Mouse (Mus musculus): ENCODE measurements around the gene Pam16.

Pam16 gene

GRCm38 (mm10) chr16:4607818-4608531 is 16.8 kb downstream of the Pam16 start:
- DNase-seq = peak; percentile 83 to 87

GRCm38 (mm10) chr16:4606431-4607084 is 18.2 kb downstream of the Pam16 start:
- DNase-seq = peak; percentile 84 to 89

DNA sequence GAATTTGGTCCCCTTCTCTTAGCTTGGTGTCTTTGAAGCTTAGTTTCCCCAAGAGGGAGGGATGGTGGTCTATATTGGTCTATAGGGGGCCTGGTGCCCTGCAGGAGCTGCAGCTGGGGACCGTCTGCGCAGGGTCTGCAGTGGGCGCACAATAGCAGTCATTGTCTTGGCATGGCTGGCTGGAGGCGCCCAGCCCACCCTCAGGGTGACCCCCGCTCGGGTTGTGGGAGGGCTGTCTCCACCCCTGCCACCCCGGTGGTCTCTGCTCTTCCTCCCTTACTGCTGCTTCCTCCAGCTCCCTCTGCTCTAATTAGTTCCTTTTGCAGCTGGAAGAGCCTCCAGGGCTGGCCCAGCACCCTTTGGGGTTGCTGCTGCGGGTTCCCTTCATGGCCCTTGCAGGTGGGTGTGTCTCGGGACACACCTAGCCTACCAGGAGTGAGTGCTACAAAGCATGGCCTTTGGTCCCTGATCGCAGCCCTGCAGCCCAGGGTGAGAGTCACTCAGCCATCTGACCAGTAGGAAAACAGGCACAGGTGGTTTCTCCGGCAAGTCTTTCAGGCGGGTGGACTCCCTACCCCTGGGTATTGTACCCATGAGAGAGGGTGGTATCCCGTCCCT is 19.2 kb downstream of the Pam16 start:
- DNase-seq = no peak

- peak in 1 of 2 experiments; percentile 52 for DNase-seq
Observed at GRCm38 (mm10) chr16:4604293-4604837, 20.4 kb downstream of the Pam16 start.

GRCm38 (mm10) chr16:4603453-4603837 is 21.3 kb downstream of the Pam16 start:
- no peak for DNase-seq

DNA sequence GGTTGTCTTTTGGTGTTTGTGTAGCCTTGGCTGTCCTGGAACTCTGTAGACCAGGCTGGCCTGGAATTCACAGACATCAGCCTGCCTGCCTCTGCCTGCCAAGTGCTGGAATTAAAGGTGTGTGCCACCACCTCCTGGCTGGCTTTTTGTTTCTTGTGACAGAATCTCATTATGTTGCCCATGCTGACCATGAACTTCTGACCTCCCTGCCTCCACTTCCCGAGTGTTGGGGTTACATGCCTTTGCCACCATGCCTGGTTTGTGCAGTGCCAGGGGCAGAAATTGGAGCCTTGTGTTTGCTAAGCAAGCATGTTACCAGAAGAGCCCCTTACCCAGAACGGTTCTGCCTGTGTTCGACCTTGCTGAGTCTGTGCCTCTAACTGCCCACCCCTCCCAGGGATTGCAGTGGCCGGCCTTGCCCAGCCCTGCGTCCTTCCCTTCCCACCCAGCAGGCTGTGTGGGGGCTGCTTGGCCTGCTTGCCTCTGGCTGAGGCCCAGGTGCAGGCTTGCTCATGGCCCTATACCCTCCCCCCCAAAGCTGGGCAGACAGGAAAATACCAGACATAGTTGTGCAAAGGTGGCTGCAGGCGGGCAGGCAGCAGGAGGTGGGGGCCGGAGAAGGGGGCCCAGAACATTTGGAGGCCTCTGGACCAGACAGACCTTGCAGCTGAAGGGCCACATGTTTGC is 21.9 kb downstream of the Pam16 start:
- peak; percentile 25 to 47 for DNase-seq

- DNase-seq = no peak
Observed at GRCm38 (mm10) chr16:4602189-4602588, 22.6 kb downstream of the Pam16 start.

GRCm38 (mm10) chr16:4600701-4601310 is 24.0 kb downstream of the Pam16 start:
- no peak for DNase-seq

DNA sequence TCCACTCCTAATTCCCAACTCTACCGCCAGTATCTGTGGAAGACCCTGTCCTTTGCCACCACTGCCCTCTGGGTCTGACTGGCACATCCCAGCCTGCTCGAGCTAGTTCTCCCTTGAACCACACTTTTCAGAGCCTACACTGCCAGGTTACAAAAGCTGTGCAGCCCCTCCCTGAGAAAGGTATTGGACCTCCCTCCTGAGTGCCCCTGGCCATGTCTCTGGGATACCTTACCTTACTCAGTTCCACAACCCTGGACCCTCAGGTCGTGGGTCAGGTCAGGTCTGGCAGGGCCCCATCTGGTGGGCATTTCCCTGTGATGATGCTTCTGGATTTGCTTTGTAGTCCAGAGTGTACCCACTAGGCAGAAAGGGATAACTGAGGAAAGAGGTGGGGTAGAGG is 25.2 kb downstream of the Pam16 start:
- DNase-seq = no peak

DNA sequence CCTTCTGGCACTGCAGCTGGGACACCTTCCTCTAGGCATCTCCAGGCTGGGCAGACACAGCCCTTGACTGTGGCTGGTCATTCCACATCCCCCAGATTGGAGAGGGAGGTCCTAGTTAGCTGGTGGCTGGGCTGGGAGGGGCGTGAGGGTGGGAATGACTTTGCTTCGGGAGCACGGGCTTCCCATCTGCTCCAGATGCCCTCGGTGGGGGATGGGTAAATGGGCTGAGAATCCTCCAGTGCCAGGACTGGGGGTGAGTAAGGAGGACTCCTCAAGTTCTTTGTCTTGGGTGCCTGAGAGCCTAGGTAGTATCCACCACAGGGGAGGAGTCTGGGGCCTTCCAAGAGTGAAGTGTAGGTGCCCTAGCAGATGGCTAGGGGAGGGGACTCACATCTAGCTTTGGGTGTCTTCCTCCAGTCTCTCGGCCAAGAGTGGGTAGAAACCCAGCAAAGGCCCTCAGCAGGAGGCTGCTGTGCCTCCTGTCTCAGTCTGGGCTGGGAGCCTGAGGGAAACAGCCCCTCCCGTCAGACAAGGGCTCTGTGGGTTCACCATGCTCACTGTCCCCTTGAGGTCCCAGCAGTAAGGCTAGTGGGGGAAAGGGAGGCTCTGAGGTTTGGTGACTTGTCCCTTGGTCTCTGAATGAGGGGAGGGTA is 25.8 kb downstream of the Pam16 start:
- DNase-seq = no peak

DNA sequence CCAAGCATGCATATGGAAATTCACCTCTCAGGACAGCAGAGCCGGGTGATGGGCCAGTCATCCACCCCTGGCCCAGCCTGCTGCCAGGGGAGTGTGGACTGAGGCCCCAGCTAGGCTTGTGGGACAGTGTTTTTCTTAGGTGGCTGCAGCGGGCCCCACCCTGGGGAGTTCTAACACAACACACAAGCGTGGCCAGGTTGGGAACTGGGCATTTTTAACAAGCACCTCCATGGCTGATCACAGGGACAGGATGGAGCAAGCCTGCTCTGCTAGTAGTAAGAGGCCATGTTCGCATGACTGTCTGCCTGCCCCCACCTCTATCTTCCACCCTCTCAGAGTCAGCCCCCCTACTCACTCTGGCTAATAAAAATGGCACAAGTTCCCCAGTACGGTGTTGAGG is 26.7 kb downstream of the Pam16 start:
- no peak for DNase-seq

DNA sequence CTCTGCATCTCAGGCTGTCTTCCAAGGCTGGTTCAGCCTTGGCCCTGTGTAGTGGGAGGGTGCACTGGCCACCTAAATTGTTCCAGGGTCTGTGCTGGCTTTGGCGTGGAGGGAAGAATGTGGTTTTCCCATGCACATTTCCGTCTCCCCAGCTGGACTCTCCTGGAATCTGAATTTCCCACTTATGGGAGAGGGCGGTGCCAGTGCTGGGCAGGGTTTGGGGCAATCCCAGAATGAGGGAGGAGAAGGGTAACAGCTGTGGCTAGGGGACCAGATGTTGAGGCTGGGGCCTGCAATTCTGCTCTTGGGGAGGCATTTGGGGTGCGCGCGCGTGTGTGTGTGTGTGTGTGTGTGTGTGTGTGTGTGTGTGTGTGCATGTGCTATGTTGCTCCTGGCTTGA is 27.5 kb downstream of the Pam16 start:
- DNase-seq = peak in 1 of 2 experiments; percentile 25

GRCm38 (mm10) chr16:4596836-4597235 is 28.0 kb downstream of the Pam16 start:
- no peak for DNase-seq

- no peak for DNase-seq
Observed at GRCm38 (mm10) chr16:4596141-4596728, 28.6 kb downstream of the Pam16 start.

- peak; percentile 69 to 81 for DNase-seq
Observed at GRCm38 (mm10) chr16:4595527-4595963, 29.2 kb downstream of the Pam16 start.

GRCm38 (mm10) chr16:4594814-4595526 is 29.8 kb downstream of the Pam16 start:
- DNase-seq = peak in 1 of 2 experiments; percentile 18

- peak; percentile 63 to 65 for DNase-seq
Observed at GRCm38 (mm10) chr16:4593971-4594813, 30.6 kb downstream of the Pam16 start, which contains the start of gene Glis2. Gene Glis2, plus strand, starts transcription at chr16:4594713.

GRCm38 (mm10) chr16:4592909-4593875 is 31.6 kb downstream of the Pam16 start:
- peak; percentile 60 to 68 for DNase-seq

DNA sequence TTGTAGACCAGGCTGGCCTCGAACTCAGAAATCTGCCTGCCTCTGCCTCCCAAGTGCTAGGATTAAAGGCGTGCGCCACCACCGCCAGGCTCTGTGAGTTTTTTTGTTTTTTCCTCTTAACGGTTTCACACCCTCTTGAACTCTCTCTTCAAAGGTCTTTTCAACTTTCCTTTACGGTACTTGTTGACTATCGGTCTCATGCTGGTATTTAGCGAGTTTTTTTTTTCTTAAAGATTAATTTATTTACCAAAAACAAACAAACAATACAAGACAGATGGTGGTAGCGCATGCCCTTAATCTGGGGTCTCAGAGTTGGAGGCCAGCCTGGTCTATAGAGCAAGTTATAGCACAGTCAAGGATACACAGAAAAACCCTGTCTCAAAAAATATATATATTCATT is 34.6 kb downstream of the Pam16 start:
- no peak for DNase-seq

Data from lung, adult 18-20 months (tissue).